Mouse (Mus musculus): ENCODE results near the gene Gm3183.
"Not testable (repeated sequence)": the region's sequence is repeated elsewhere in the genome, so short reads cannot be mapped to it uniquely, and the experiment has no call there.

Gm3183 gene

DNA sequence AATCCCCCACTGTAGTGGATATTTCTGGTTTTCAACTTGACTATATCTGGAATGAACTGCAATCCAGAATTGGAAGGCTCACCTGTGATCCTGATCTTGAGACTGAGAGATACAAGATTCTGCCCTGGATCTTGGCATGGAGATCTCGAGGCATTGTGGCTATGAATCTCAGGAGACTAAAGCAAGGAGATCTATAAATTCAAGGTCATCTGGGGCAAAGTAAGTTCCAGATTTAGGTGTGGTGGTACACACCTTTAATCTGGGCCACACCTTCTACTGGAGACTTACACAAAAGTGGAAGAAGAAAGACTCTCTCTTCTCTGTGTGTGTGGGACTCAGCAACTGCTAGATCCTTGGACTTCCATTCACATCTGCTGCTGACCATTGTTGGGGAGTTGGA lies at the start of gene Gm3183:
Gene Gm3183, plus strand, starts transcription at position 301 of the 400 bp plus-strand sequence.
- DNase-seq = not testable (repeated sequence)

Measured in thymus, postnatal 14 days (tissue).